Mouse (Mus musculus): ENCODE results near the gene Irs3. TPM values are rescaled to one million over a fixed set of nuclear protein-coding genes. Genes with fewer than 3 reads are reported as not detected.

The Irs3 gene
- total and polyA plus RNA-seq, 2 experiments from 2014 or later = 0.29 to 0.76 TPM

- H3K27me3 ChIP-seq (ENCODE audit: insufficient read depth, low read length) = no peaks in the 10 kb centered on the region
- DNase-seq (no peak), ATAC-seq (no peak)
- no peak for TF ChIP-seq CTCF (IDR thresholded peaks at IDR 0.05; ENCODE audit: low read depth)
- H3K9ac ChIP-seq = no peak overlapping the region
- peaks cover 14% of the 10 kb centered on the region for H3K4me1 ChIP-seq (ENCODE audit: insufficient read depth)
- H3K27ac ChIP-seq (ENCODE audit: low read depth, low read length) = no peak overlapping the region
- no peak overlapping the region for H3K4me2 ChIP-seq (ENCODE audit: low read depth)
- H3K36me3 ChIP-seq (ENCODE audit: insufficient read depth) = peaks cover 23% of the 10 kb centered on the region
- WGBS = 88% methylated on average over 4 of the region's 4 CpGs
- H3K9me3 ChIP-seq (ENCODE audit: low read length) = no peaks in the 10 kb centered on the region
- no peak overlapping the region for H3K4me3 ChIP-seq (ENCODE audit: low read depth, low read length)
Measured at GRCm38 (mm10) chr5:137631591-137631990, 13.9 kb downstream of the Irs3 start.

DNA sequence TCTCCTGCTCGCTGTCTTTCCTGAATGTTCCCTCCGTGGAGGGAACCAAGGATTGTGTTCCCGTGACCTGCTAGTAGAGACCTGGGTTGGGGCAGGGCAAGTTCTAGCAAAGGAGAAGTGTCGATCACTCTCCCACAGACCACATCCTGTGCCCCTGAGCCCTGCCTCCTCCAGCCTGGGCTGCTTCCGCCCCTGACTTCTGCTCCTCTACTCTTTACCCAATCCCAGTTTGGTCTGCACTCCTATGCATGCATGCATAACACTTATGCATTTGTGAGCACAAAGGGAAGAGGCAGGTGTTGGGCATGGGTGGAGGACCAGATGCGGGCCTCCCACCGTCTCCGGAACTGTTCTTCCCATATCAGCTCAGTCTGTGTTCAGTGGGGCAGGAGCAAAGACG lies 14.3 kb downstream of the Irs3 start:
- Histone ChIP-seq H3K27ac (ENCODE audit: low read depth, low read length) (0 out of 2 replicates have a peak overlapping the region, but pooled peaks have one; percentile 21), H3K4me2 (ENCODE audit: low read depth) (no peak overlapping the region), H3K27me3 (ENCODE audit: insufficient read depth, low read length) (no peaks in the 10 kb centered on the region), H3K9ac (no peak overlapping the region), H3K4me3 (ENCODE audit: low read depth, low read length) (no peak overlapping the region), H3K9me3 (ENCODE audit: low read length) (no peaks in the 10 kb centered on the region), H3K4me1 (ENCODE audit: insufficient read depth) (peaks cover 14% of the 10 kb centered on the region), H3K36me3 (ENCODE audit: insufficient read depth) (peaks cover 19% of the 10 kb centered on the region)
- no peak for DNase-seq
- ATAC-seq = no peak
- TF ChIP-seq CTCF (IDR thresholded peaks at IDR 0.05; ENCODE audit: low read depth) = no peak
- WGBS = 77% methylated on average over 9 of the region's 9 CpGs

DNA sequence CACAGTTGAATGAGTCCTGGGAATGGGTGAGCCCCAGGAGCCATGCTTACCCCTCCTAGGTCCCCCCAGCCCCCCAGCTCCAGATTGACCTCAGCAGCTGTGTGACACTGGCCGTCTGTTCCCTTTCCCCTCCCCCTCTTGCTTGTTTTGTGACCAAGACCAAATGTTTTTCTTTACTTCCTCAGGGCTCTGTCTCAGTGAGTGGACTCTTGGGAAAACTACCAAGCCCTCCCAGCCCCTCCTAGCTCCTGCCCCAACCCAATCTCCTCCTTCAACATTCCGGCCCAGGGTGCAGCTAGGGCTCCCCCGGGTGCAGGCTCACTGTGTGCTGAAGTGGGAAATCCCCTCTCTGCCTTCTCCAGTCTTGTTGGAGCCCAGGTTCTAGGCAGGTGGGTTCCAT lies 14.9 kb downstream of the Irs3 start:
- H3K27ac ChIP-seq (ENCODE audit: low read depth, low read length) = 0 out of 2 replicates have a peak overlapping the region, but pooled peaks have one; percentile 21
- ATAC-seq (no peak), DNase-seq (no peak)
- H3K4me2 ChIP-seq (ENCODE audit: low read depth) = peak overlapping the region; percentile 90
- no peak overlapping the region for H3K4me3 ChIP-seq (ENCODE audit: low read depth, low read length)
- peaks cover 14% of the 10 kb centered on the region for H3K4me1 ChIP-seq (ENCODE audit: insufficient read depth)
- WGBS = 52% methylated on average over 3 of the region's 3 CpGs
- TF ChIP-seq CTCF (IDR thresholded peaks at IDR 0.05; ENCODE audit: low read depth) = no peak
- no peaks in the 10 kb centered on the region for H3K9me3 ChIP-seq (ENCODE audit: low read length)
- peaks cover 13% of the 10 kb centered on the region for H3K36me3 ChIP-seq (ENCODE audit: insufficient read depth)
- H3K9ac ChIP-seq = no peak overlapping the region
- H3K27me3 ChIP-seq (ENCODE audit: insufficient read depth, low read length) = no peaks in the 10 kb centered on the region

DNA sequence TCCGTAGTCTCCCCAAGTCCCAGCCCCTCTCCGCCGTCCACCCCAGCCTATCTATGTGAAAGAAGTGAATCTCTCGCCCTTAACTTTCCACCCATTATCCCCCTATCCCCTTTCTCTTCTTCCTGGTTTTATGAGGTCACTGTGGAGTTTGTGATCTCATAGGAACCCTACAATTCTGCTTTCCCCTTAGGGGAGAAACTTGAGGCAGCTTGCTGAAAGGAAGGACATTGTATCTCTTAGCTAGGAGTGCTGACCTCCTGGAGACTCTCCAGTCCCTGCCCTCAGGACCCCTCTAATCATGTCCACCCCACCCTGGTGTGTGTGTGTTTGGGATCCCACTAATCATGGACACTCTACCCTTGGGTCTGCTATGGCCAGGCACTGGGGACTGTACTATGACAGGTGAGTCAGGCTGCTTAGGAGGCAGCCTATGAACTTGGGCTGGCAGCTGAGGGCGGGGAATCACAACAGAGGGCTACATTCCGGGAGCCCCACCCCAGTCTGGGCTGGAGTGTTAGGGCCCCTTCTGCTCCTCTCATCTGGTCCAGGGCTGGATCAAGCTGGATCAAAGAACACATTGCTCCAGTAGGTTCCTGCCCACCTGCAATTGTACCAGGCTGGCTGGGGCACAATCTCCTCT lies 15.5 kb downstream of the Irs3 start:
- H3K4me1 ChIP-seq (ENCODE audit: insufficient read depth) = peaks cover 14% of the 10 kb centered on the region
- DNase-seq = no peak
- H3K4me3 ChIP-seq (ENCODE audit: low read depth, low read length) = peak overlapping the region; percentile 90

DNA sequence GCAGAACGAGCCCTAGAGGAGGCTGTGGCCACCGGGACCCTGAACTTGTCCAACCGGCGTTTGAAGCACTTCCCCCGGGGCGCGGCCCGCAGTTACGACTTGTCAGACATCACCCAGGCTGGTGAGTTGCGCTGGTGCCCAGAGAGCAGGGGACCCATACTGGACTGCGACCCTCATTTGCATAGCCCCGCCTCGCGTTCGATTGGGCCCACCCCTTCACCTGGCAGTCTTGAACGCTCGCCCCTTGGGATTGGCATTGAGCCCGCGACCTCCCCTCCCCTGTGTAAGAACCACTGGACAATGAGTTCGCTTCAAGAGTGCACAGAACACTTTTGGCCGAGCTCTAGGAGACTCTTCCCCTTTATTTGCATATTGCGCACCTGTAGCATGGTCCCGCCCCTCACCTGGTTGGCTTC lies 16.2 kb downstream of the Irs3 start:
- H3K4me3 ChIP-seq (ENCODE audit: low read depth, low read length) = peak overlapping the region; percentile 90
- peak overlapping the region; percentile 90 for H3K4me2 ChIP-seq (ENCODE audit: low read depth)
- no peaks in the 10 kb centered on the region for H3K9me3 ChIP-seq (ENCODE audit: low read length)
- no peak for ATAC-seq
- peaks cover 8% of the 10 kb centered on the region; the same call in 1 of the 2 replicates for H3K36me3 ChIP-seq (ENCODE audit: insufficient read depth)
- WGBS = under 1% methylated on average over 23 of the region's 23 CpGs
- no peaks in the 10 kb centered on the region for H3K27me3 ChIP-seq (ENCODE audit: insufficient read depth, low read length)
- H3K4me1 ChIP-seq (ENCODE audit: insufficient read depth) = peaks cover 14% of the 10 kb centered on the region
- TF ChIP-seq CTCF (IDR thresholded peaks at IDR 0.05; ENCODE audit: low read depth) = no peak
- peak overlapping the region; percentile 75 for H3K9ac ChIP-seq
- no peak for DNase-seq
- peak overlapping the region; percentile 74 for H3K27ac ChIP-seq (ENCODE audit: low read depth, low read length)

More for the DNA sequence above, 15.5 kb downstream of the Irs3 start:
- no peak for ATAC-seq
- Histone ChIP-seq H3K36me3 (ENCODE audit: insufficient read depth) (peaks cover 8% of the 10 kb centered on the region; the same call in 1 of the 2 replicates), H3K9ac (peak overlapping the region; percentile 75), H3K9me3 (ENCODE audit: low read length) (no peaks in the 10 kb centered on the region), H3K4me2 (ENCODE audit: low read depth) (peak overlapping the region; percentile 90), H3K27me3 (ENCODE audit: insufficient read depth, low read length) (no peaks in the 10 kb centered on the region), H3K27ac (ENCODE audit: low read depth, low read length) (no peak overlapping the region)
- no peak for TF ChIP-seq CTCF (IDR thresholded peaks at IDR 0.05; ENCODE audit: low read depth)
- 31% methylated on average over 6 of the region's 6 CpGs for WGBS

GRCm38 (mm10) chr5:137628498-137629305 lies 16.8 kb downstream of the Irs3 start, which contains the start of the genes Fbxo24, Lrch4 and Gm20605:
Gene Fbxo24, minus strand, starts transcription at chr5:137629002.
Gene Lrch4, plus strand, starts transcription at chr5:137629121.
Gene Gm20605, plus strand, starts transcription at chr5:137629175.
- WGBS = under 1% methylated on average over 45 of the region's 46 CpGs
- ATAC-seq = peak; percentile 98
- peak within 1 kb of the TSS; percentile 90 for H3K4me3 ChIP-seq (ENCODE audit: low read depth, low read length)
- TF ChIP-seq CTCF (IDR thresholded peaks at IDR 0.05; ENCODE audit: low read depth) = peak; percentile 33; the same call in 1 of the 2 replicates
- 0 out of 2 replicates have a peak, but pooled peaks cover 1% of the 10 kb centered on the region for H3K36me3 ChIP-seq (ENCODE audit: insufficient read depth)
- H3K27me3 ChIP-seq (ENCODE audit: insufficient read depth, low read length) = no peaks in the 10 kb centered on the region
- DNase-seq = peak; percentile 100
- peak within 1 kb of the TSS; percentile 75 for H3K9ac ChIP-seq
- H3K9me3 ChIP-seq (ENCODE audit: low read length) = no peaks in the 10 kb centered on the region
- peak within 1 kb of the TSS; percentile 90 for H3K4me2 ChIP-seq (ENCODE audit: low read depth)
- H3K27ac ChIP-seq (ENCODE audit: low read depth, low read length) = peak within 1 kb of the TSS; percentile 85
- H3K4me1 ChIP-seq (ENCODE audit: insufficient read depth) = peaks cover 14% of the 10 kb centered on the region
